Mouse (Mus musculus): ENCODE measurements at regions not wholly inside any gene's neighbourhood (a gene's known extent, or its start where the extent isn't known, plus 50 kb on each side); places are given as distances from the start of the nearest gene placed in this dataset.

- intact Hi-C loops (cut with DNase I) = no loop called here
These were observed 124.5 kb upstream of the Prok2 start for GRCm38 (mm10) chr6:99850706-99851105.

- intact Hi-C loops (cut with DNase I) = no loop called here
These were observed 119.3 kb upstream of the Prok2 start for GRCm38 (mm10) chr6:99845508-99845846.

- intact Hi-C loops (cut with DNase I) = no loop called here
These were observed 118.7 kb upstream of the Prok2 start for GRCm38 (mm10) chr6:99844775-99845507.

GRCm38 (mm10) chr6:99843507-99843906 is 117.3 kb upstream of the Prok2 start:
- intact Hi-C loops (cut with DNase I) = no loop called here

- intact Hi-C loops (cut with DNase I) = no loop called here
These were observed 116.5 kb upstream of the Prok2 start for GRCm38 (mm10) chr6:99842723-99843122.

GRCm38 (mm10) chr6:99840823-99841222 is 114.6 kb upstream of the Prok2 start:
- intact Hi-C loops (cut with DNase I) = no loop called here

- intact Hi-C loops (cut with DNase I) = no loop called here
These were observed 107.1 kb upstream of the Prok2 start for GRCm38 (mm10) chr6:99833323-99833722.

- intact Hi-C loops (cut with DNase I) = no loop called here
These were observed 101.4 kb upstream of the Prok2 start for GRCm38 (mm10) chr6:99827625-99828024.

GRCm38 (mm10) chr6:99824808-99825207 is 98.6 kb upstream of the Prok2 start:
- intact Hi-C loops (cut with DNase I) = no loop called here

- intact Hi-C loops (cut with DNase I) = no loop called here
These were observed 96.3 kb upstream of the Prok2 start for GRCm38 (mm10) chr6:99822471-99822870.

- intact Hi-C loops (cut with DNase I) = no loop called here
These were observed 93.2 kb upstream of the Prok2 start for GRCm38 (mm10) chr6:99819255-99819929.

GRCm38 (mm10) chr6:99818486-99818885 is 92.3 kb upstream of the Prok2 start:
- intact Hi-C loops (cut with DNase I) = no loop called here

GRCm38 (mm10) chr6:99817245-99817644 is 91.1 kb upstream of the Prok2 start:
- intact Hi-C loops (cut with DNase I) = no loop called here

GRCm38 (mm10) chr6:99813102-99813501 is 86.9 kb upstream of the Prok2 start:
- intact Hi-C loops (cut with DNase I) = no loop called here

- intact Hi-C loops (cut with DNase I) = no loop called here
These were observed 85.7 kb upstream of the Prok2 start for GRCm38 (mm10) chr6:99811842-99812241.

- intact Hi-C loops (cut with DNase I) = no loop called here
These were observed 85.0 kb upstream of the Prok2 start for GRCm38 (mm10) chr6:99810974-99811798.

GRCm38 (mm10) chr6:99804905-99805245 is 78.7 kb upstream of the Prok2 start:
- intact Hi-C loops (cut with DNase I) = loop anchor here (5.0 to 10.0 kb wide), 4 partner anchors 97 to 730 kb away; no protein-coding TSS in a partner anchor

- intact Hi-C loops (cut with DNase I) = loop anchor here (5.0 to 10.0 kb wide), 4 partner anchors 98 to 731 kb away; no protein-coding TSS in a partner anchor
These were observed 78.1 kb upstream of the Prok2 start for GRCm38 (mm10) chr6:99803983-99804904.

- intact Hi-C loops (cut with DNase I) = loop anchor here (5.0 to 10.0 kb wide), 4 partner anchors 101 to 734 kb away; no protein-coding TSS in a partner anchor
These were observed 74.7 kb upstream of the Prok2 start for GRCm38 (mm10) chr6:99800919-99801318.

GRCm38 (mm10) chr6:99800324-99800723 is 74.1 kb upstream of the Prok2 start:
- intact Hi-C loops (cut with DNase I) = loop anchor here (5.0 to 10.0 kb wide), 4 partner anchors 102 to 734 kb away; no protein-coding TSS in a partner anchor

GRCm38 (mm10) chr6:99796390-99796789 is 70.2 kb upstream of the Prok2 start:
- intact Hi-C loops (cut with DNase I) = no loop called here
